Mouse (Mus musculus) forebrain, embryonic 15.5 days (tissue): Measurements from ENCODE around the gene Lsm2. TPM values are rescaled to one million over a fixed set of nuclear protein-coding genes. Genes with fewer than 3 reads are reported as not detected.
"Not testable (repeated sequence)": the region's sequence is repeated elsewhere in the genome, so short reads cannot be mapped to it uniquely, and the experiment has no call there.

Experiments
- ATAC-seq: fragments of 200-750 bp; cut with Nextera tagmentation; replicated peaks from 2 replicates; pipeline ENCODE4 v1.8.0; 2017; ENCODE audit warnings: mild to moderate bottlenecking, moderate TSS enrichment, moderate library complexity
- H3K27ac ChIP-seq: fragments of 300-500 bp; sonication (generic); replicated peaks from 2 replicates; pipeline ENCODE4 v1.5.1; 2015; ENCODE audit warnings: mild to moderate bottlenecking, inconsistent platforms
- H3K27me3 ChIP-seq: fragments of 300-500 bp; sonication (generic); 2 replicates; pipeline ENCODE4 v1.6.1; 2015; ENCODE audit warnings: inconsistent platforms
- H3K36me3 ChIP-seq: fragments of 300-500 bp; sonication (generic); 2 replicates; pipeline ENCODE4 v1.6.1; 2015; ENCODE audit warnings: mild to moderate bottlenecking, inconsistent platforms
- H3K4me1 ChIP-seq: fragments of 300-500 bp; sonication (generic); 2 replicates; pipeline ENCODE4 v1.6.1; 2015; ENCODE audit warnings: inconsistent platforms
- H3K4me2 ChIP-seq: fragments of 300-500 bp; sonication (generic); replicated peaks from 2 replicates; pipeline ENCODE4 v1.6.1; 2015; ENCODE audit warnings: mild to moderate bottlenecking, inconsistent platforms
- H3K4me3 ChIP-seq: fragments of 300-500 bp; sonication (generic); 2 replicates; pipeline ENCODE4 v1.5.1; 2015; ENCODE audit warnings: mild to moderate bottlenecking, inconsistent platforms
- H3K9ac ChIP-seq: fragments of 300-500 bp; sonication (generic); replicated peaks from 2 replicates; pipeline ENCODE4 v1.6.1; 2015; ENCODE audit warnings: mild to moderate bottlenecking, inconsistent platforms
- H3K9me3 ChIP-seq: fragments of 300-500 bp; sonication (generic); 2 replicates; pipeline ENCODE4 v1.6.1; 2016; ENCODE audit warnings: inconsistent platforms
- WGBS: fragments of 180-500 bp; shearing (Covaris S2); methylation state at CpG from one replicate; pipeline ENCODE4 v1.1.7; 2015; ENCODE audit warnings: mixed read lengths; 5-methylcytosine and 5-hydroxymethylcytosine counted together
- polyA plus RNA-seq: library from polyadenylated mRNA; unstranded; fragments of >200 nt; fragmentation: Nextera tagmentation; extraction: Ambion mirVana; gene quantifications from 2 replicates; pipeline ENCODE4 v1.2.1, GENCODE M21; 2015

The Lsm2 gene
- polyA plus RNA-seq, 1 experiment from 2014 or later = 132 TPM

GRCm38 (mm10) chr17:34972069-34972749 lies 9.5 kb upstream of the Lsm2 start, which contains the start of the genes Hspa1a and Hspa1l:
Hspa1a (minus strand) TSS chr17:34972156.
Hspa1l (plus strand) TSS chr17:34972703.
- 0 out of 2 replicates have a peak within 1 kb of the TSS, but pooled peaks have one; percentile 30 for H3K9ac ChIP-seq
- not testable (repeated sequence) for H3K27ac ChIP-seq, H3K36me3 ChIP-seq, H3K9me3 ChIP-seq, H3K4me1 ChIP-seq
- WGBS = under 1% methylated on average over 30 of the region's 33 CpGs
- H3K4me2 ChIP-seq = peak within 1 kb of the TSS; percentile 83
- peak; percentile 92 for ATAC-seq
- peaks cover 23% of the 10 kb centered on the region; the same call in 1 of the 2 replicates for H3K27me3 ChIP-seq
- H3K4me3 ChIP-seq = peak within 1 kb of the TSS; percentile 44

GRCm38 (mm10) chr17:34975581-34976492 lies 5.8 kb upstream of the Lsm2 start:
- H3K4me3 ChIP-seq = no peak overlapping the region
- H3K27me3 ChIP-seq = no peaks in the 10 kb centered on the region
- no peaks in the 10 kb centered on the region for H3K9me3 ChIP-seq
- no peak for ATAC-seq
- WGBS = 90% methylated on average over 3 of the region's 3 CpGs
- no peak overlapping the region for H3K9ac ChIP-seq
- H3K4me1 ChIP-seq = peaks cover 14% of the 10 kb centered on the region
- H3K36me3 ChIP-seq = no peaks in the 10 kb centered on the region
- no peak overlapping the region for H3K27ac ChIP-seq
- no peak overlapping the region for H3K4me2 ChIP-seq

GRCm38 (mm10) chr17:34977000-34977399 lies 4.7 kb upstream of the Lsm2 start:
- H3K9me3 ChIP-seq = no peaks in the 10 kb centered on the region
- no peak overlapping the region for H3K9ac ChIP-seq
- no peak overlapping the region for H3K4me3 ChIP-seq
- peaks cover 20% of the 10 kb centered on the region for H3K4me1 ChIP-seq
- no peak for ATAC-seq
- H3K4me2 ChIP-seq = no peak overlapping the region
- 94% methylated on average over 20 of the region's 20 CpGs for WGBS
- H3K27ac ChIP-seq = no peak overlapping the region
- no peaks in the 10 kb centered on the region for H3K36me3 ChIP-seq
- H3K27me3 ChIP-seq = no peaks in the 10 kb centered on the region

GRCm38 (mm10) chr17:34978239-34978638 lies 3.4 kb upstream of the Lsm2 start:
- Histone ChIP-seq H3K9me3 (no peaks in the 10 kb centered on the region), H3K9ac (no peak overlapping the region), H3K27me3 (no peaks in the 10 kb centered on the region), H3K27ac (no peak overlapping the region), H3K36me3 (no peaks in the 10 kb centered on the region), H3K4me1 (peaks cover 24% of the 10 kb centered on the region), H3K4me3 (no peak overlapping the region), H3K4me2 (no peak overlapping the region)
- ATAC-seq = no peak
- WGBS = 90% methylated on average over 27 of the region's 27 CpGs

GRCm38 (mm10) chr17:34979631-34980030 lies 2.0 kb upstream of the Lsm2 start:
- Histone ChIP-seq H3K9ac (no peak overlapping the region), H3K4me2 (no peak overlapping the region), H3K9me3 (no peaks in the 10 kb centered on the region), H3K27me3 (no peaks in the 10 kb centered on the region), H3K27ac (no peak overlapping the region), H3K4me1 (peaks cover 24% of the 10 kb centered on the region), H3K36me3 (no peaks in the 10 kb centered on the region), H3K4me3 (no peak overlapping the region)
- WGBS = 92% methylated on average over 4 of the region's 4 CpGs
- no peak for ATAC-seq

- Histone ChIP-seq H3K4me3 (peak overlapping the region; percentile 94), H3K36me3 (peaks cover 8% of the 10 kb centered on the region), H3K4me1 (peaks cover 24% of the 10 kb centered on the region), H3K9me3 (no peaks in the 10 kb centered on the region), H3K4me2 (peak overlapping the region; percentile 79), H3K9ac (peak overlapping the region; percentile 96), H3K27ac (peak overlapping the region; percentile 99; the same call in 1 of the 2 replicates), H3K27me3 (no peaks in the 10 kb centered on the region)
- 15% methylated on average over 2 of the region's 2 CpGs for WGBS
- no peak for ATAC-seq
Observed at GRCm38 (mm10) chr17:34980655-34981054, 1.0 kb upstream of the Lsm2 start.

- WGBS = 0% methylated on average over 15 of the region's 15 CpGs
- Histone ChIP-seq H3K27ac (peak overlapping the region; percentile 99), H3K9me3 (no peaks in the 10 kb centered on the region), H3K4me2 (peak overlapping the region; percentile 79), H3K36me3 (peaks cover 19% of the 10 kb centered on the region), H3K4me1 (peaks cover 24% of the 10 kb centered on the region), H3K9ac (peak overlapping the region; percentile 96), H3K4me3 (peak overlapping the region; percentile 94), H3K27me3 (no peaks in the 10 kb centered on the region)
- no peak for ATAC-seq
Observed at GRCm38 (mm10) chr17:34982328-34982727, 666 bp downstream of the Lsm2 start.

- no peak overlapping the region for H3K9ac ChIP-seq
- H3K4me2 ChIP-seq = no peak overlapping the region
- peaks cover 24% of the 10 kb centered on the region for H3K4me1 ChIP-seq
- H3K36me3 ChIP-seq = peaks cover 23% of the 10 kb centered on the region
- no peak for ATAC-seq
- no peak overlapping the region for H3K27ac ChIP-seq
- no peaks in the 10 kb centered on the region for H3K9me3 ChIP-seq
- no peak overlapping the region for H3K4me3 ChIP-seq
- 80% methylated on average over 2 of the region's 2 CpGs for WGBS
- H3K27me3 ChIP-seq = no peaks in the 10 kb centered on the region
Observed at GRCm38 (mm10) chr17:34984218-34984617, 2.6 kb downstream of the Lsm2 start.

GRCm38 (mm10) chr17:34994751-34995150 lies 13.1 kb downstream of the Lsm2 start:
- peaks cover 6% of the 10 kb centered on the region; the same call in 1 of the 2 replicates for H3K36me3 ChIP-seq
- H3K9me3 ChIP-seq = no peaks in the 10 kb centered on the region
- no peaks in the 10 kb centered on the region for H3K27me3 ChIP-seq
- no peak overlapping the region for H3K4me2 ChIP-seq
- ATAC-seq = no peak
- H3K27ac ChIP-seq = no peak overlapping the region
- H3K4me3 ChIP-seq = no peak overlapping the region
- peaks cover 12% of the 10 kb centered on the region for H3K4me1 ChIP-seq
- no peak overlapping the region for H3K9ac ChIP-seq

GRCm38 (mm10) chr17:34995192-34995591 lies 13.5 kb downstream of the Lsm2 start:
- H3K9me3 ChIP-seq, H3K27me3 ChIP-seq, H3K27ac ChIP-seq, ATAC-seq, H3K36me3 ChIP-seq, H3K4me2 ChIP-seq, H3K4me3 ChIP-seq, H3K9ac ChIP-seq: not testable (repeated sequence)
- H3K4me1 ChIP-seq = peaks cover 16% of the 10 kb centered on the region
- 92% methylated on average over 4 of the region's 4 CpGs for WGBS

GRCm38 (mm10) chr17:34995927-34996326 lies 14.3 kb downstream of the Lsm2 start:
- H3K9ac ChIP-seq, ATAC-seq, H3K4me2 ChIP-seq, H3K36me3 ChIP-seq, H3K9me3 ChIP-seq, H3K27ac ChIP-seq, H3K27me3 ChIP-seq, H3K4me3 ChIP-seq: not testable (repeated sequence)
- 98% methylated on average over 4 of the region's 4 CpGs for WGBS
- H3K4me1 ChIP-seq = peaks cover 17% of the 10 kb centered on the region
